Mouse (Mus musculus) CD4-positive, CD25-positive, alpha-beta regulatory T cell (primary cell): Measurements from ENCODE around the gene Cggbp1. TPM values are rescaled to one million over a fixed set of nuclear protein-coding genes. Genes with fewer than 3 reads are reported as not detected.

Source experiments
- polyA plus RNA-seq: library from polyadenylated mRNA; unstranded; fragments of 100-300 nt; shearing (Covaris generic); gene quantifications from one replicate; pipeline ENCODE4 v1.2.1, GENCODE M21; 2017

Gene Cggbp1
- polyA plus RNA-seq = 90.6 TPM

GRCm38 (mm10) chr16:64851563-64852362 lies at the start of gene Cggbp1, which contains the start of gene Zfp654:
Cggbp1 (plus strand) TSS chr16:64851996.
Zfp654 (minus strand) TSS chr16:64851652.

Other genes with a start within 250 kb of the Cggbp1 start
- not detected for gene Csnka2ip, start 249.6 kb upstream of the Cggbp1 start, polyA plus RNA-seq
- gene 4930453N24Rik, start 80.8 kb upstream of the Cggbp1 start, polyA plus RNA-seq = 39.0 TPM
- gene Zfp654, start 344 bp upstream of the Cggbp1 start, polyA plus RNA-seq = 25.5 TPM